Mouse (Mus musculus): ENCODE results near the gene Olfr96.
"Not testable (repeated sequence)": the region's sequence is repeated elsewhere in the genome, so short reads cannot be mapped to it uniquely, and the experiment has no call there.

Olfr96 gene

DNA sequence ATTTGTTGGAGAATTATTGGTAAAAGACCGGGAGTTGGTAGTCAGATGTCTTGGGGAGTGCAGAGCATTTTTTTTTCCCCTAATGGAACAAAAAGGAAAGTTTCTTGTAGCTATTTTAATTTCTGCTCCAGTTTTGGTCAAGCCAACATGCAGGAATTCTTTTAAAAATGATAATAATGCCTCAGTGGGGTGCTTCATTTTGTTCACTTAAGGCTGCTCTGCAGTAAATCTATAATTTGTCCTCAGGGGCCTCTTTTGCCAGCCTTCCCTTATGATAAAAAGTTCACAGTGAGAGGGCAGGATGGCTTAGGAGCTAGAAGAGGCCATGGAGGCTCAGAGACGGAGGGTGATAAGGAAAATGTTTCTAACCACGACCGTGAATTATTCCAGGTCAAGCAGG is at the start of gene Olfr96:
Olfr96 (plus strand) TSS at position 301 of the 400 bp plus-strand sequence.
- no peak for DNase-seq (ENCODE audit: low spot score in 2 of 2)

- DNase-seq (ENCODE audit: low spot score in 2 of 2), result no peak
Observed at GRCm38 (mm10) chr17:37185474-37185873, 34.5 kb upstream of the Olfr96 start.

GRCm38 (mm10) chr17:37190711-37191110 is 29.2 kb upstream of the Olfr96 start:
- DNase-seq (ENCODE audit: low spot score in 2 of 2), result no peak

DNA sequence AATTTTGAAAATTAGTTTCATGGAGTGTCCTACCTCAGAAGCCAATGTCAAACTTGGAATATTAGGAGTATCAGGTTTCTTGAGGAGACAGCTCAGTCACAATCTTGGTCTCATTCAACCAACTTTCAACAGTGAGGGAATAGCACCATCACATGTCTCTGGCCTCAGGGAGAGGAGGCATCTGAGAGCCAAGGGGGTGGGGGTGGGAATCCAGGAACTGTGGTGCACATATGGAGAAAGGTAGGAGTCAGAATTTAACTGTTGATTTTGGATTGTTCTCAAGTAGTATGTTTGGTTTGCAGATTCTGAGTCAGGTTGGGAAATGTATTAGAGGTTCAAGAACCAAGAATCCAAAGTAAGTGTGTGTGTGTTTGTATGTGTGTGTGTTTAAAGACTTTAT is 26.9 kb upstream of the Olfr96 start:
- no peak for DNase-seq (ENCODE audit: low spot score in 2 of 2)

DNA sequence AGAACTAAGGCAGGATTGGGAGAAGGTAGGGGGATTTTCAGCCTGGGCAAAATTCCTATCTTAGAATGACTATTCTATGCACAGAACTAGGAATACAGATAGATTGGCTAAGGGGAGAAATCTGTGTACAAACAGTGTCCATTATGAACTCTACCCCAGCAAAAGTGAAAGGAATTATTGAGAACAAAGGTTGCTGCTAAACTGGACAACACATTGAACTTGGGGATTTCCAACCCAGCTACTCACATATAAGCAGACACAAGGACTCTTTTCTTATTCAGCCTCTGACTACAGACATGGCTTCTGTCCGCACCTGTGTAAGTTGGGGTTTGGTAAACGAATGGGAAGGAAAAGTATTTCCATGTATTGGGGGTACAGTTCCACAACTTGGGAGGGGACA is 26.3 kb upstream of the Olfr96 start, which contains the start of gene Ubd:
Ubd (plus strand) TSS at position 237 of the 400 bp plus-strand sequence.
- no peak for DNase-seq (ENCODE audit: low spot score in 2 of 2)

GRCm38 (mm10) chr17:37194782-37195181 is 25.2 kb upstream of the Olfr96 start:
- DNase-seq (ENCODE audit: low spot score in 2 of 2), result no peak

- peak in 1 of 2 experiments; percentile 12 for DNase-seq (ENCODE audit: low spot score in 2 of 2)
Observed at GRCm38 (mm10) chr17:37196845-37197724, 22.9 kb upstream of the Olfr96 start.

DNA sequence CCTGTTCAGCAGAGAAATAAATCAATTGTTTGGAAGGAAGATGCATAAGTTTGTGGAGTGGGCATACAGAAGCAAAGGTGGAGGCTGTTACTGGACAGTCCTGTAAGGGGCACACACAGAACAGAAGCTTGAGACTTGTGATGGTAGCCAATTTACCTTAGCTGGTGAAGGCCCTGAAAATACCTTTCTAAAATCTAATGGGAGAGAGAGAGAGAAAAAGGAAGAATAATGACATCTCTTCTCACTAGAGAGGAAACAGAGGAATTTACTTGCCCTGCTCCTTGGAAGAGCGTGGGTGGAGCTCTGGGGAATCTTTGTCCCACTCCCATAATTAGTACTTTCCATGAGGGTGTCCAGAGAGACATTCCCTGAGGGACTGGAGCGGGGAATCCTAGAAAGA is 19.1 kb upstream of the Olfr96 start, which contains the start of gene Olfr94:
Olfr94 (minus strand) TSS at position 101 of the 400 bp plus-strand sequence.
- DNase-seq (ENCODE audit: low spot score in 2 of 2), result no peak

- DNase-seq (ENCODE audit: low spot score in 2 of 2), result peak; percentile 76
Observed at GRCm38 (mm10) chr17:37203206-37203916, 16.6 kb upstream of the Olfr96 start.

GRCm38 (mm10) chr17:37203917-37204236 is 16.1 kb upstream of the Olfr96 start:
- no peak for DNase-seq (ENCODE audit: low spot score in 2 of 2)

DNA sequence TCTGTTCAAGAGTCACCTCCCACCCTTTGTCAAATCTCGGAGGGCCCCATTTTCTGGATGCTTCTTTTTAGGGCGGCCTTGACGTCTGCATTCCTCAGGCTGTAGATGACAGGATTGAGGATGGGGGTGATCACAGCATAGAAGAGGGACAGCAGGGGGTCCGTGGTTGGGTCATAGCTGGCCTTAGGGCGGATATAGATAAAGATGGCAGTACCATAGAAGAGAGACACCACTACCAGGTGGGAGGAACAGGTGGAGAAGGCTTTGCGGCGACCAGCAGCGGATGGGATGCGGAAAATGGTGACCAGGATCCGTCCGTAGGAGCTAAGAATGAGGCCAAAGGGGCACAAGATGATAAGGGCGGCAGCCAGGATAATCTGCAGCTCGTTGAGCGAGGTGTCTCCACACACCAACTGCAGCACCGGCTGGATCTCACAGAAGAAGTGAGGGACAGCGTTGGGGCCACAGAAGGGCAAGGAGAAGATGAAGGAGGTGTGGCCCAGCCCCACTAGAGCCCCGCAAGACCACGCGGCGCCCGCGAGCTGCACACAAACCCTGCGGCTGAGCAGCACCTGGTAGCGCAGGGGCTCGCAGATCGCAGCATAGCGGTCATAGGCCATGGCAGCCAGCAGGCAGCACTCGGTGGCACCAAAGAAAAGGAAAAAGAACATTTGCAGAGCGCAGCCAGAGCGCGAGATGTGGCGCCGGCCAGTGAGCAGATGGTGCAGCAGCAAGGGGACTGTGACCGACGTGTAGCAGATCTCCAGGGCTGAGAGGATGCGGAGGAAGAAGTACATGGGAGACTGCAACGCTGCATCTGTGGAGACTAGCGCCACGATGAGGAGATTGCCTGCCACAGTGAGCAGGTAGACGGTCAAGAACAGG is 8.8 kb upstream of the Olfr96 start:
- DNase-seq (ENCODE audit: low spot score in 2 of 2), result peak in 1 of 2 experiments; percentile 17

GRCm38 (mm10) chr17:37213018-37213417 is 6.9 kb upstream of the Olfr96 start, which contains the start of gene Olfr95:
TSS of gene Olfr95 (minus strand) at chr17:37213118.
- no peak for DNase-seq (ENCODE audit: low spot score in 2 of 2)

DNA sequence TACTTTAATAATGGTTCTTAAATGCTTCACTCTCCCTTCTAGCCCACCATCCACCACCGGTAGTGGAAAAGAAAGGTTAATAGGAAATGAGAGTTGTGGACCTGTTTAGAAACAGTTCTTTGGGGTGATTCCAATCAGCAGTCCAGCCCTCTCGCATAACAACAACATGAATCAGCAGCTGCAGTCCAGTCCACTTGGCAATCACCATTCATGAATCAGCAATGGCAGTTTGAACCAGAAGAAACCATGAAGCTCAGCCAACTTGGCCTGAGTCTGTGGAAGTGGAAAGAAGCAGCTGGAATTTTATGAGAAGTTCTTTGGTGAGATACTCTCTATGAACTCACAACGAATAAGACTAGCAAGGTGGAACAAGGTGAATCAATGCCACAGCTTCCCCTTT is 1.5 kb upstream of the Olfr96 start:
- no peak for DNase-seq (ENCODE audit: low spot score in 2 of 2)

DNA sequence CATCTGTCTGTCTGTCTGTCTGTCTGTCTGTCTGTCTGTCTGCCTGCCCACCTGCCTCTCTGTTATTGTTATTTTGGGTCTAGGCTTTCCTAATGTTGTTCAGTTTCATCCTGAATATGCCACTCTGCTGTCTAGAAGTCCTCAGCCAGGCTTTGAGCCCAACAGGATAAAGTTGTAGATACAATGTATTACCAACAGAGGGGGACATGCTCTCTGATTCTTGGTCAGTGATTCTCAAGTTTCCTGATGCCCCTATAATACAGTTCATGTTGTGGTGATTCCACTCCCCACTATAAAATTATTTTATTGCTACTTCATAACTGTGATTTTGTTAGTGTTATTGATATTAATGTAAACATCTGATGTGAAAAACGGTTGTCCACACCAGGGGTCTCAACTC is 1.9 kb downstream of the Olfr96 start:
- DNase-seq (ENCODE audit: low spot score in 2 of 2), result no peak

DNA sequence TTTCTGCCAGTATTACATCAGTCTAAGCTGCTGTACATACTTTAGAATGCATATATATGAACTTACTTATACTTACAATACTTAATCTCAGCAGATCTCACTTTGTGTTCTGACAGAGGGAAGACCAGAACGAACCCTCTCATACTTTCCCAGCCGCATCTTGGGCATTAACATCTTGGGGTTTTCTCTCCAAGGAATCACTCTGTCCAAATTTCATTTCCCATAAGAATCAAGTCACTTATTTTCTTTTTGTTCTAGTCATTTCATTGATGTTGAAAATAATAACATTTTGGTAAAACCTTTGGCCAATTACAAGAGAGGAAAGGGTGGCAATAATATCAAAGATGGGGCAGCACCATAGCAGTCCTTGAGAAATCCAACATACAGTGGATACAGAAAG is 17.3 kb downstream of the Olfr96 start, which contains the start of gene Olfr97:
Olfr97 (minus strand) TSS at position 101 of the 400 bp plus-strand sequence.
- DNase-seq (ENCODE audit: low spot score in 2 of 2), result not testable (repeated sequence)

- DNase-seq (ENCODE audit: low spot score in 2 of 2), result no peak
Observed at GRCm38 (mm10) chr17:37242198-37242597, 22.3 kb downstream of the Olfr96 start.

DNA sequence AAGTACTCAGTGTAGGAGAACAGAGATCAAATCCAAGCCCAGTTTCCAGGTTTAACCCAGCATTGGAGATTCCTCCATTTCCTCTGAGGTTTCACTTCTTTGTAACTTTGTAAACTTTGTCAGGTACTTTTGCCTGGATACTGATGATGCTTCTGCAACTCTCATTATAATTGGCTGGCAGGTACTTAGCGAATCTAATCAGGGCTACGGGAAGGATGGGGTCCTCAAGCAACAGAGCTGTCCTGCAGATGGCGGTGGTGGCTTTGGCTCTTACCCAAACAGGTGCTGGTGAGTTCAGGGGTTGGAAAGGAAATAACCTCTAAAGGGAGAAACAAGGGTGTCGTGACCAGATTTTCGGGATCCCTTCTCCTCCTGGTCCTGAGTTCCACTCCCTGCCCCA is 26.8 kb downstream of the Olfr96 start:
- DNase-seq (ENCODE audit: low spot score in 2 of 2), result peak in 1 of 2 experiments; percentile 8

DNA sequence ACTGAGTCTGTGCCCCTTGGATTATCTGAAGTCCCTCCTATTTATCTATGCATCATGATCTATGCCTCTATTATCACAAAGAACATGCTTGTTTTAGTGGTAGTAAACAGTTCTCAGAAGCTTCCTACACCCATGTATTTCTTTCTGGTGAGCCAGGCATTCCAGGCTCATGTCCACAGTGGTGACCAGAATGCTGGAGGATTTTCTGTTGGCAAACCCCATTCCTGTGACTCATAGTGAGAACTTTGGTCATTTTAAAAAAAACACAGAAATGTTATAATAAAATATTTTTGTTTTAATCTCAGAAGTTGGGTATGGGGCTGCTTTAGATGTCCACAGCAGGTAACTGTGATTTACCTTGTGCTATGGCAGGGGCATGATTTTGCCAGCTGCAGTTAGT is 29.5 kb downstream of the Olfr96 start:
- DNase-seq (ENCODE audit: low spot score in 2 of 2), result no peak

- no peak for DNase-seq (ENCODE audit: low spot score in 2 of 2)
Observed at GRCm38 (mm10) chr17:37250544-37250943, 30.6 kb downstream of the Olfr96 start.

DNA sequence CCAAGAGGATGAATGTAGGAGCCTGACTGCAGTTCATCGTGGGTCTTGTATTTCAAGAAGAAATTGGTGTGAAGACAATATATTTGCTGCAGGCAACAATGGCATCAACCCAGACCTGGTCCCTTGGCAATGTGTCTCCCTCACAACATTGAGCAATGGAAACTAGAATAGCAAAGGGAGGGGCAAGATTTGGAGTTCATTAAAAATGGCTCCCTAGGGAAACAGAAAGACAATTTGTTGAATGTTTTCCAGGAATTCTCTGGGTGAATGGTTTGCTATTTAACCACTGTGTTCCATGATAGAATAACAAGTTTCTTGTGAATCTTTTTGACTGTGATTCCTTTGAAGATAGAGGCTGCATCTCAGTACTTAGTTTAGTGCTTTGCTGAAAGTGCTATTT is 43.7 kb downstream of the Olfr96 start, which contains the start of gene Olfr98:
Olfr98 (minus strand) TSS at position 124 of the 400 bp plus-strand sequence.
- DNase-seq (ENCODE audit: low spot score in 2 of 2), result no peak

DNA sequence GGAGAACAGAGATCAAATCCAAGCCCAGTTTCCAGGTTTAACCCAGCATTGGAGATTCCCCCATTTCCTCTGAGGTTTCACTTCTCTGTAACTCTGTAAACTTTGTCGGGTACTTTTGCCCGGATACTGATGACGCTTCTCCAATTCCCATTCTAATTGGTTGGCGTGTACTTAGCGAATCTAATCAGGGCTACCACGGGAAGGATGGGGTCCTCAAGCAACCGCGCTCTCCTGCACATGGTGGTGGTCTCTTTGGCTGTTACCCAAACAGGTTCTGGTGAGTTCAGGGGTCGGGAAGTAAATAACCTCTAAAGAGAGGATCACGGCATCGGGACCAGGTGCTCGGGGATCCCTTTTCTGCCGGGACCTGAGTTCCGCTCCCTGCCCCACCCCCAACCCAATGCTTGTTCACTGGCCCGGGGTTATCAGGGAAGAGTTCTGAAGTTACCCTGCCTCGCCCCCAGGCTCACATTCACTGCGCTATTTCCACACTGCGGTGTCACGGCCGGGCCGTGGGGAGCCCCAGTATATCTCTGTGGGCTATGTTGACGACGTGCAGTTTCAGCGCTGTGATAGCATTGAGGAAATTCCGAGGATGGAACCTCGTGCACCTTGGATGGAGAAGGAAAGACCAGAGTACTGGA is 50.2 kb downstream of the Olfr96 start, which contains the start of gene H2-M3:
H2-M3 (plus strand) TSS at position 163 of the 644 bp plus-strand sequence.
- DNase-seq (ENCODE audit: low spot score in 2 of 2), result peak; percentile 78 to 86

Measured in right cerebral cortex, postnatal 36 days (tissue).